In the genomic region with DNA sequence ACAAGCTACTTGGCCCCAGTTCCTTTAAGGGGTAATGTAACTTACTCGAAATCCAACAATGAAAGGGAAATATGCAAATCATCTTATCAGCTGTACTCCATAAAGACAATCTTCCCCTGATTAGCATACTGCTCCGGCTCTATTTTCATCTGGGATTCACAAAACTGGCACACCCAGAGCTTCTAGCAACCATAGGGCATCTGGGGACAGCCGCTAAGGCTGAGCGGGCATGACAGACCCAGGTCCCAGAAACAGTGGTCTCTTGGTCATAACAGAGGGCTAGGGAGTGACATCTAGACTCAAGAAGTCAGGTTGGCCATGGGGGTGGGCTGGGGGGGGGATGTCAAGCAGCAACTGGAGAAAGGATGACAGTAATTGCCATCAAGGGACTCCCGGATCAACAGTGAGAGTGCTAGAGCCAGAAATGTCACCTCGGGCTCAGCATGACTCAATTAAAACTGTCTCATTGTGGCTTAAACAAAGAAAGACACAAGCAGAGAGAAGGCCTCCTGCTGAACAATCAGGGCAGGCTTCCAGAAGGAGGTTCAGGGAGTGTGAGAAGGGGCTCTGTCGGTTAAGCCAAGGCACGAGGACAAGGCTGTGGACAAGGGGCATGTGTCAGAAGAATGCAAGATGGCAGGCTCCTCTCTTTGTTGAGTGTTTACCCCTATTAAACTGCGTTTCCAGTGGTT, we compare ENCODE assay signal across 19 mouse cellular contexts. TPM values are rescaled to one million over a fixed set of nuclear protein-coding genes. Genes with fewer than 3 reads are reported as not detected.
A peak's percentile ranks its signal among the peaks of the same experiment; 100 is the strongest.
DNase-seq lines count a peak whose midpoint lies in the region; ATAC-seq and TF ChIP-seq lines count a peak whose summit lies in the region.
"Had no signal": no experiment of that assay in that cellular context is flagged by ENCODE, and none has a peak within 500 bp of the region (broad histone marks: within the 10 kb centered on the region; RNA-seq: fewer than 3 reads in every experiment).

No protein-coding gene starts in this region.

- no peaks in the 10 kb centered on the region for H3K36me3 ChIP-seq in hindbrain, embryonic 13.5 days
- H3K36me3 ChIP-seq in hindbrain, embryonic 11.5 days (ENCODE audit: control insufficient read depth, insufficient read depth, low read length): no peaks in the 10 kb centered on the region
- no peaks in the 10 kb centered on the region for H3K36me3 ChIP-seq in midbrain, embryonic 15.5 days (replicated peaks)
- H3K36me3 ChIP-seq: heart, embryonic 13.5 days; intestine, embryonic 15.5 days; liver, embryonic 12.5 days; neural tube, embryonic 15.5 days had no signal

- H3K27me3 ChIP-seq in hindbrain, embryonic 13.5 days: no peaks in the 10 kb centered on the region
- H3K27me3 ChIP-seq in hindbrain, embryonic 11.5 days (ENCODE audit: control insufficient read depth, insufficient read depth, low read length): no peaks in the 10 kb centered on the region
- no peaks in the 10 kb centered on the region for H3K27me3 ChIP-seq in midbrain, embryonic 15.5 days (replicated peaks)
- H3K27me3 ChIP-seq: intestine, embryonic 15.5 days; neural tube, embryonic 15.5 days had no signal

- H3K9me3 ChIP-seq in hindbrain, embryonic 13.5 days: no peaks in the 10 kb centered on the region
- H3K9me3 ChIP-seq in hindbrain, embryonic 11.5 days (ENCODE audit: control insufficient read depth, low read length): no peaks in the 10 kb centered on the region
- H3K9me3 ChIP-seq in midbrain, embryonic 15.5 days: no peaks in the 10 kb centered on the region
- H3K9me3 ChIP-seq: heart, embryonic 13.5 days; intestine, embryonic 15.5 days; liver, embryonic 12.5 days; neural tube, embryonic 15.5 days had no signal

- no peak for TF ChIP-seq POLR2A in brain, embryonic 14.5 days (IDR thresholded peaks at IDR 0.05; ENCODE audit: borderline replicate concordance, extremely low read depth, insufficient read depth, insufficient read length, poor library complexity, severe bottlenecking)

- TF ChIP-seq CTCF in brain, embryonic 14.5 days (IDR thresholded peaks at IDR 0.05; ENCODE audit: borderline replicate concordance, extremely low read depth, insufficient read depth, insufficient read length): no peak

- 37% methylated on average over 9 of the region's 9 CpGs for WGBS in hindbrain, embryonic 13.5 days
- 54% methylated on average over 9 of the region's 9 CpGs for WGBS in hindbrain, embryonic 11.5 days
- WGBS in midbrain, embryonic 15.5 days: 29% methylated on average over 9 of the region's 9 CpGs

- peak overlapping the region; percentile 48; the same call in 1 of the 2 replicates for H3K27ac ChIP-seq in hindbrain, embryonic 13.5 days
- H3K27ac ChIP-seq in hindbrain, embryonic 11.5 days (ENCODE audit: low read depth, low read length): no peak overlapping the region
- H3K27ac ChIP-seq in midbrain, embryonic 15.5 days: no peak overlapping the region
- H3K27ac ChIP-seq: heart, embryonic 13.5 days; intestine, embryonic 15.5 days; liver, embryonic 12.5 days; macrophage; neural tube, embryonic 15.5 days had no signal

- H3K4me1 ChIP-seq in hindbrain, embryonic 13.5 days (replicated peaks): peaks cover 26% of the 10 kb centered on the region
- no peaks in the 10 kb centered on the region for H3K4me1 ChIP-seq in hindbrain, embryonic 11.5 days (replicated peaks; ENCODE audit: control insufficient read depth, insufficient read depth, low read length)
- peaks cover 10% of the 10 kb centered on the region for H3K4me1 ChIP-seq in midbrain, embryonic 15.5 days
- H3K4me1 ChIP-seq: heart, embryonic 13.5 days; intestine, embryonic 15.5 days had no signal

- H3K9ac ChIP-seq in hindbrain, embryonic 13.5 days: no peak overlapping the region
- no peak overlapping the region for H3K9ac ChIP-seq in hindbrain, embryonic 11.5 days (ENCODE audit: low read depth, low read length)
- no peak overlapping the region for H3K9ac ChIP-seq in midbrain, embryonic 15.5 days
- H3K9ac ChIP-seq: heart, embryonic 13.5 days; intestine, embryonic 15.5 days; liver, embryonic 12.5 days; lung, embryonic 14.5 days; neural tube, embryonic 15.5 days had no signal

- H3K4me2 ChIP-seq in hindbrain, embryonic 13.5 days: no peak overlapping the region
- H3K4me2 ChIP-seq in hindbrain, embryonic 11.5 days (replicated peaks; ENCODE audit: low read depth, low read length): no peak overlapping the region
- no peak overlapping the region for H3K4me2 ChIP-seq in midbrain, embryonic 15.5 days
- H3K4me2 ChIP-seq: heart, embryonic 13.5 days; intestine, embryonic 15.5 days; liver, embryonic 12.5 days; lung, embryonic 14.5 days; neural tube, embryonic 15.5 days had no signal

- 0 out of 2 replicates have a peak, but pooled peaks have one; percentile 12 for ATAC-seq in hindbrain, embryonic 13.5 days (ENCODE audit: low FRiP score)
- ATAC-seq in hindbrain, embryonic 11.5 days (ENCODE audit: low FRiP score): no peak
- peak; percentile 38; the same call in 1 of the 2 replicates for ATAC-seq in midbrain, embryonic 15.5 days (replicated peaks)
- ATAC-seq: intestine, embryonic 15.5 days; liver, embryonic 12.5 days had no signal

- H3K4me3 ChIP-seq in hindbrain, embryonic 13.5 days: no peak overlapping the region
- no peak overlapping the region for H3K4me3 ChIP-seq in hindbrain, embryonic 11.5 days (ENCODE audit: low read depth, low read length)
- no peak overlapping the region for H3K4me3 ChIP-seq in midbrain, embryonic 15.5 days
- H3K4me3 ChIP-seq: heart, embryonic 13.5 days; intestine, embryonic 15.5 days; liver, embryonic 12.5 days; neural tube, embryonic 15.5 days had no signal

- DNase-seq in hindbrain, embryonic 11.5 days (ENCODE audit: low spot score): no peak
- DNase-seq in Muller cell, postnatal 12 days (ENCODE audit: inconsistent ontology term): peak; percentile 49
- DNase-seq in brain, embryonic 14.5 days (ENCODE audit: low read depth): peak; percentile 66
- DNase-seq in heart, adult 11 months: no peak
- DNase-seq in kidney, postnatal 4 days: no peak
- DNase-seq: adrenal gland, postnatal 25 days; cerebellum, postnatal 25 days; gastrocnemius, postnatal 36 days; heart, postnatal 36 days; layer of hippocampus, postnatal 36 days; right cerebral cortex, postnatal 14 days had no signal

RNA-seq across cellular contexts. Expression of a gene that starts 59.8 kb away (rescaled TPM):
- 4.0 and 4.8 TPM in 2 replicates for polyA plus RNA-seq in hindbrain, embryonic 13.5 days (2015; fragmentation: Nextera tagmentation; extraction: Ambion mirVana)
- 0.54 and 0.71 TPM in 2 replicates for polyA plus RNA-seq in hindbrain, embryonic 11.5 days (2014; fragmentation: Nextera tagmentation; extraction: Ambion mirVana)
- polyA plus RNA-seq in brain, embryonic 14.5 days (2012; rRNA removed): 10.2 and 25.0 TPM in 2 replicates
- 12.7 and 14.8 TPM in 2 replicates for polyA plus RNA-seq in midbrain, embryonic 15.5 days (2015; fragmentation: Nextera tagmentation; extraction: Ambion mirVana)
- polyA plus RNA-seq: lung, embryonic 14.5 days had no signal

Comparison
In these comparisons a context has a peak if more than half of its experiments do, and no peak if none do; other contexts are left out.
1. DNase-seq: peak in Muller cell, postnatal 12 days (single experiment) and brain, embryonic 14.5 days (single experiment); none in hindbrain, embryonic 11.5 days (single experiment), heart, adult 11 months (single experiment) and kidney, postnatal 4 days (0 of 2).